Mouse (Mus musculus): ENCODE measurements around the gene Iqsec2. TPM values are rescaled to one million over a fixed set of nuclear protein-coding genes. Genes with fewer than 3 reads are reported as not detected.

Gene Iqsec2
- polyA plus RNA-seq, 1 experiment from 2014 or later: 15.0 TPM

DNA sequence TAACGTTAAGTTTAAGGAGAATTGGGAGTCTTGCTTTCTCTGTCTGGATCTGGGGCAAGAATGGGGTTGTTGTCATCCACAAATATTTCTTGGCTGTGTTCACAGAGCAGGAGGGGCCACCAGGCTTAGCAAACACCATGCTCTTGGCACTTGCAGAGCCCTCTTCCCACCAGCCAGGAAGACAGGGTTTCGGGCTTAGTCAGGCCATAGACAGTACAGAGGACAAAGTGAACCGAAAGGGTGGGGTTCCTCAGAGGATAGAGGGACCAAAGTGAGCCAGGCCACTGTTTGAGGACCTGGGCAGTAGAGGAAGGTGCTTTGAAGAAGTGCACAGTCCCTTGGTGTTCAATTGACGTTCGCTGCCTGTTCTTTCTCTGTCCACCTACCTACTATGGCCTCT is 4.6 kb downstream of the Iqsec2 start:
- POLR2A ChIA-PET: no interaction called here
- H3K27me3 ChIP-seq: peaks cover 12% of the 10 kb centered on the region
- DNase-seq (ENCODE audit: low read depth, low spot score) (no peak), ATAC-seq (no peak)
- CTCF ChIA-PET: interaction anchor here (2.5 kb wide), 1 partner anchor 11 kb away, joined by 9 read pairs; no protein-coding TSS in a partner anchor
- TF ChIP-seq CTCF (IDR thresholded peaks at IDR 0.05): no peak
- in situ Hi-C loops (cut with MboI; ENCODE audit: low pct_unique_long_range_greater_than_20kb): no loop called here

DNA sequence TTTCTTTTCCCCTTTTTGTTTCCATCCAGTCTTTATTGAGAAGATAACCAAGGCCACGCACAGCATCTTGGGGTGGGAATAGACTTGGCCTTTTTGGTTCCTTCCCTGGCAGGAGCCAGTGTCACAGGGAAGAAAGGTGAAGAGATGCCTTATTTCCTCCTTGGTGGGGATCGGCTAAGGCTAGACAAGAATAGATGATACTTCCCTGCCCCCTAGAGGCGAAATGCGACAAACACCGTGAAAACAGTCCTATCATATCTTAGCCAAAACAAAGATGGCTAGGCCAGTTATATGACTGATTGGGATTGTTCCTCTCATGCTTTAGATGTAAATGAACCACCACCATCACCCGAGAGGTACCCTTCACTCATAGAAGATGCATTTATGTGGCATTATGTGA is 7.6 kb downstream of the Iqsec2 start:
- ChIA-PET POLR2A (no interaction called here), CTCF (no interaction called here)
- ATAC-seq: no peak
- in situ Hi-C loops (cut with MboI; ENCODE audit: low pct_unique_long_range_greater_than_20kb): loop anchor here (5.0 to 25.0 kb wide), 3 partner anchors 209 to 1667 kb away; no protein-coding TSS in a partner anchor
- no peak for TF ChIP-seq CTCF (IDR thresholded peaks at IDR 0.05)
- H3K27me3 ChIP-seq: peaks cover 21% of the 10 kb centered on the region
- DNase-seq (ENCODE audit: low read depth, low spot score): no peak

GRCm38 (mm10) chrX:152158294-152158693 is 14.2 kb downstream of the Iqsec2 start:
- ATAC-seq: no peak
- ChIA-PET CTCF (interaction anchor here (2.5 kb wide), 1 partner anchor 11 kb away, joined by 9 read pairs; no protein-coding TSS in a partner anchor), POLR2A (interaction anchor here (0.6 kb wide), 1 partner anchor 27 kb away, joined by 3 read pairs; no protein-coding TSS in a partner anchor)
- TF ChIP-seq CTCF (IDR thresholded peaks at IDR 0.05): no peak
- H3K27me3 ChIP-seq: peaks cover 43% of the 10 kb centered on the region
- no peak for DNase-seq (ENCODE audit: low read depth, low spot score)
- in situ Hi-C loops (cut with MboI; ENCODE audit: low pct_unique_long_range_greater_than_20kb): loop anchor here (10.0 to 25.0 kb wide), 2 partner anchors 621 to 1673 kb away; no protein-coding TSS in a partner anchor

GRCm38 (mm10) chrX:152161404-152161803 is 17.3 kb downstream of the Iqsec2 start:
- POLR2A ChIA-PET: no interaction called here
- ATAC-seq: no peak
- CTCF ChIA-PET: interaction anchor here (1.0 kb wide), 2 partner anchors 12 to 14 kb away, joined by 3 to 4 read pairs; no protein-coding TSS in a partner anchor
- in situ Hi-C loops (cut with MboI; ENCODE audit: low pct_unique_long_range_greater_than_20kb): loop anchor here (25.0 kb wide), 1 partner anchor 624 kb away; no protein-coding TSS in a partner anchor
- no peak for TF ChIP-seq CTCF (IDR thresholded peaks at IDR 0.05)
- peaks cover 41% of the 10 kb centered on the region for H3K27me3 ChIP-seq
- DNase-seq (ENCODE audit: low read depth, low spot score): no peak

GRCm38 (mm10) chrX:152164061-152164460 is 20.0 kb downstream of the Iqsec2 start:
- TF ChIP-seq CTCF (IDR thresholded peaks at IDR 0.05): no peak
- CTCF ChIA-PET: no interaction called here
- in situ Hi-C loops (cut with MboI; ENCODE audit: low pct_unique_long_range_greater_than_20kb): loop anchor here (25.0 kb wide), 1 partner anchor 627 kb away; no protein-coding TSS in a partner anchor
- DNase-seq (ENCODE audit: low read depth, low spot score) (no peak), ATAC-seq (no peak)
- POLR2A ChIA-PET: no interaction called here
- peaks cover 42% of the 10 kb centered on the region for H3K27me3 ChIP-seq

GRCm38 (mm10) chrX:152166161-152166560 is 22.1 kb downstream of the Iqsec2 start:
- POLR2A ChIA-PET: no interaction called here
- peak; percentile 60 for ATAC-seq
- no peak for TF ChIP-seq CTCF (IDR thresholded peaks at IDR 0.05)
- no peak for DNase-seq (ENCODE audit: low read depth, low spot score)
- CTCF ChIA-PET: interaction anchor here (1.3 to 1.7 kb wide), 3 partner anchors 9 to 21 kb away, joined by 3 to 4 read pairs (median 3); no protein-coding TSS in a partner anchor
- in situ Hi-C loops (cut with MboI; ENCODE audit: low pct_unique_long_range_greater_than_20kb): loop anchor here (25.0 kb wide), 1 partner anchor 629 kb away; no protein-coding TSS in a partner anchor
- peaks cover 31% of the 10 kb centered on the region for H3K27me3 ChIP-seq

- no peak for ATAC-seq
- peaks cover 26% of the 10 kb centered on the region for H3K27me3 ChIP-seq
- DNase-seq (ENCODE audit: low read depth, low spot score): no peak
- in situ Hi-C loops (cut with MboI; ENCODE audit: low pct_unique_long_range_greater_than_20kb): loop anchor here (25.0 kb wide), 1 partner anchor 631 kb away; no protein-coding TSS in a partner anchor
- no peak for TF ChIP-seq CTCF (IDR thresholded peaks at IDR 0.05)
- ChIA-PET CTCF (interaction anchor here (1.7 kb wide), 1 partner anchor 21 kb away, joined by 3 read pairs; no protein-coding TSS in a partner anchor), POLR2A (no interaction called here)
Measured at GRCm38 (mm10) chrX:152168521-152168920, 24.5 kb downstream of the Iqsec2 start.

- ChIA-PET CTCF (interaction anchor here (2.0 kb wide), 1 partner anchor 24 kb away, joined by 9 read pairs; no protein-coding TSS in a partner anchor), POLR2A (no interaction called here)
- peaks cover 29% of the 10 kb centered on the region for H3K27me3 ChIP-seq
- DNase-seq (ENCODE audit: low read depth, low spot score): no peak
- TF ChIP-seq CTCF (IDR thresholded peaks at IDR 0.05): no peak
- no peak for ATAC-seq
- in situ Hi-C loops (cut with MboI; ENCODE audit: low pct_unique_long_range_greater_than_20kb): loop anchor here (25.0 kb wide), 1 partner anchor 634 kb away; no protein-coding TSS in a partner anchor
Measured at GRCm38 (mm10) chrX:152171041-152172026, 27.3 kb downstream of the Iqsec2 start.

DNA sequence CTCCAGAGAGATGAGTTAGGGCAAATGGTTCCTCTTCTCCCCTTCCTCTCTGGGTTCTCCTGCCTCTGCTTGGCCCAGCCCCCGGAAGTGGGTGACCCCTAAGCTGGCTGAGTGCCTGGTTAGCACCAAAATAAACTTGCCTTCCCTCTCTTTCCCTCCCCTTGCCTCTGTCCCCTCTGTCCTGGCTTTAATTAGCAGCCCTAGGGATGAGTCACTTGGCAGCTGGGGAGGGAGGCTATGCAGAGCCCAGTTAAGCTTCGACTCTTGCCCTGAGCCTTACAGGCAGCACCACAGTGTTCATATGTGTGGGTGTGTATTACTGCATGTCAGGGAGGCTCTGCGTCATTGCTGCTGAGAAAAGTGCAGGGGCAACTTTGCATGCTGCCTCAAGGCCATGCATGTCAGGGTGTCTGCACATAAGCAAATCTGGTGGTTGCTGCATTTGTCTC is 28.4 kb downstream of the Iqsec2 start:
- peak; percentile 92 for ATAC-seq
- H3K27me3 ChIP-seq: peaks cover 27% of the 10 kb centered on the region
- POLR2A ChIA-PET: no interaction called here

DNA sequence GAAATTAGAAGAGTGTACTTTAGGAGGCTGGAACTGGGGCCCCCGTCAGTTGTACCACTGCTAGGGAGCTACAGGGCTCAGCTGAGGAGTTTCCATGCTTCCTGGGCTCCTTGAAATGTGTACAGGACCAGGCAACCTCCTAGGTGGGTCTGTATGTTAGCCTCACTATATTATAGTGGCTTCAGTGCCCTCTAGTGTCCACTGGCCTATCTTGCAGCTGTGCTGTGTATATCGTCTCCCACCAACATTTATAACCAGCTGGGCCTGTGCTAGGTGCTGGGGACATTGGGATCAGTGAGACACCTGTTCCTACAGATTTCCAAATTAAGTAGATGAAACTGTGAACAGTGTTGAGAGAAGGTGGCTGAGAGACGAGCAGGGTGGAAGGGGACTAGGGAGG is 31.2 kb downstream of the Iqsec2 start:
- ChIA-PET CTCF (interaction anchor here (0.9 to 1.9 kb wide), 8 partner anchors 13 to 229 kb away, joined by 3 to 5 read pairs (median 3); no protein-coding TSS in a partner anchor), POLR2A (no interaction called here)
- DNase-seq (ENCODE audit: low read depth, low spot score) (no peak), ATAC-seq (peak; percentile 56)
- in situ Hi-C loops (cut with MboI; ENCODE audit: low pct_unique_long_range_greater_than_20kb): no loop called here
- TF ChIP-seq CTCF (IDR thresholded peaks at IDR 0.05): no peak
- peaks cover 26% of the 10 kb centered on the region for H3K27me3 ChIP-seq

More for the DNA sequence above, 28.4 kb downstream of the Iqsec2 start:
- no peak for TF ChIP-seq CTCF (IDR thresholded peaks at IDR 0.05)
- CTCF ChIA-PET: interaction anchor here (1.5 to 2.0 kb wide), 2 partner anchors 16 to 25 kb away, joined by 3 to 9 read pairs; no protein-coding TSS in a partner anchor
- in situ Hi-C loops (cut with MboI; ENCODE audit: low pct_unique_long_range_greater_than_20kb): loop anchor here (25.0 kb wide), 1 partner anchor 635 kb away; no protein-coding TSS in a partner anchor
- no peak for DNase-seq (ENCODE audit: low read depth, low spot score)

Data from Patski (cell line).